Mouse (Mus musculus) liver, adult 2 months (tissue): ENCODE results near the gene Leng8. TPM values are rescaled to one million over a fixed set of nuclear protein-coding genes. Genes with fewer than 3 reads are reported as not detected.
A peak's percentile ranks its signal among the peaks of the same experiment; 100 is the strongest.

ENCODE experiments used
- DNase-seq: peaks from one replicate; pipeline ENCODE4 v3.0.0-alpha.2; 2011; ENCODE audit warnings: low read depth, low spot score; ENCODE audit errors: extremely low read depth
- H3K27ac ChIP-seq: fragments of 200-500 bp; replicated peaks from 2 replicates; pipeline ENCODE4 v1.5.1; 2012; ENCODE audit warnings: low read depth, mild to moderate bottlenecking, control low read depth, inconsistent platforms, low read length; ENCODE audit not compliant: insufficient read depth
- H3K27me3 ChIP-seq: fragments of 200-500 bp; 2 replicates; pipeline ENCODE4 v1.6.1; 2012; ENCODE audit warnings: mild to moderate bottlenecking, moderate library complexity, low read length, inconsistent platforms; ENCODE audit not compliant: control insufficient read depth, insufficient read depth
- H3K36me3 ChIP-seq: fragments of 200-500 bp; 2 replicates; pipeline ENCODE4 v1.6.1; 2012; ENCODE audit warnings: low read length, inconsistent platforms; ENCODE audit not compliant: control insufficient read depth, insufficient read depth
- H3K4me1 ChIP-seq: fragments of 200-500 bp; 2 replicates; pipeline ENCODE4 v1.6.1; 2011; ENCODE audit warnings: low read length; ENCODE audit not compliant: control insufficient read depth, insufficient read depth
- H3K4me3 ChIP-seq: fragments of 200-500 bp; 2 replicates; pipeline ENCODE4 v1.5.1; 2011; ENCODE audit warnings: low read depth, mild to moderate bottlenecking, control low read depth, low read length, moderate library complexity; ENCODE audit not compliant: insufficient read depth
- H3K79me2 ChIP-seq: fragments of 200-500 bp; 2 replicates; pipeline ENCODE4 v1.6.1; 2012; ENCODE audit warnings: inconsistent platforms, mild to moderate bottlenecking, low read length, moderate library complexity; ENCODE audit not compliant: control insufficient read depth, insufficient read depth
- H3K9ac ChIP-seq: fragments of 200-500 bp; 2 replicates; pipeline ENCODE4 v1.6.1; 2012; ENCODE audit warnings: low read depth, mild to moderate bottlenecking, control low read depth, inconsistent platforms, low read length
- CTCF ChIP-seq: fragments of 200-500 bp; IDR thresholded peaks from 2 replicates; pipeline ENCODE4 v1.5.1; 2011; ENCODE audit warnings: low read depth, low read length, control low read depth
- POLR2A ChIP-seq: fragments of 200-500 bp; IDR thresholded peaks from 2 replicates; pipeline ENCODE4 v1.6.1; 2011; ENCODE audit warnings: low read length, control low read depth; ENCODE audit not compliant: insufficient read depth; ENCODE audit errors: extremely low read depth
- WGBS: fragments of 180-500 bp; shearing (Covaris S2); methylation state at CpG from one replicate; pipeline ENCODE4 v1.1.7; 2018; 5-methylcytosine and 5-hydroxymethylcytosine counted together
- polyA plus RNA-seq: library from polyadenylated mRNA; depleted of rRNA; stranded (reverse); fragments of >200 nt; gene quantifications from 2 replicates; pipeline ENCODE4 v1.2.3, GENCODE M21; 2012
- total RNA-seq: library from RNA; depleted of rRNA; stranded (reverse); fragments of >200 nt; gene quantifications from 2 replicates; pipeline ENCODE4 v1.2.3, GENCODE M21; 2014

Gene Leng8
- total and polyA plus RNA-seq, 2 experiments = 36.1 to 148 TPM

- Histone ChIP-seq H3K4me1 (peaks cover 5% of the 10 kb centered on the region; the same call in 1 of the 2 replicates), H3K4me3 (no peak overlapping the region), H3K27me3 (no peaks in the 10 kb centered on the region), H3K9ac (no peak overlapping the region), H3K36me3 (peaks cover 52% of the 10 kb centered on the region), H3K79me2 (peaks cover 6% of the 10 kb centered on the region; the same call in 1 of the 2 replicates), H3K27ac (no peak overlapping the region)
- no peak for DNase-seq
- 94% methylated on average over 19 of the region's 19 CpGs for WGBS
- TF ChIP-seq CTCF = no peak
- TF ChIP-seq POLR2A = no peak
Observed at GRCm38 (mm10) chr7:4143506-4143905, 6.7 kb downstream of the Leng8 start.

GRCm38 (mm10) chr7:4144046-4144445 lies 7.2 kb downstream of the Leng8 start:
- peaks cover 7% of the 10 kb centered on the region; the same call in 1 of the 2 replicates for H3K4me1 ChIP-seq
- TF ChIP-seq CTCF = no peak
- TF ChIP-seq POLR2A = no peak
- H3K27ac ChIP-seq = no peak overlapping the region
- no peak overlapping the region for H3K9ac ChIP-seq
- H3K79me2 ChIP-seq = peaks cover 3% of the 10 kb centered on the region; the same call in 1 of the 2 replicates
- no peak overlapping the region for H3K4me3 ChIP-seq
- no peak for DNase-seq
- peaks cover 47% of the 10 kb centered on the region for H3K36me3 ChIP-seq
- WGBS = 95% methylated on average over 13 of the region's 13 CpGs
- H3K27me3 ChIP-seq = no peaks in the 10 kb centered on the region

GRCm38 (mm10) chr7:4144766-4145551 lies 8.1 kb downstream of the Leng8 start:
- Histone ChIP-seq H3K27ac (no peak overlapping the region), H3K4me3 (no peak overlapping the region), H3K36me3 (peaks cover 39% of the 10 kb centered on the region), H3K79me2 (0 out of 2 replicates have a peak, but pooled peaks cover 3% of the 10 kb centered on the region), H3K27me3 (no peaks in the 10 kb centered on the region), H3K4me1 (peaks cover 7% of the 10 kb centered on the region; the same call in 1 of the 2 replicates), H3K9ac (no peak overlapping the region)
- DNase-seq = no peak
- WGBS = 95% methylated on average over 20 of the region's 20 CpGs
- no peak for TF ChIP-seq CTCF
- no peak for TF ChIP-seq POLR2A

- TF ChIP-seq POLR2A = no peak
- TF ChIP-seq CTCF = peak; percentile 90
- 52% methylated on average over 6 of the region's 6 CpGs for WGBS
- Histone ChIP-seq H3K4me3 (no peak overlapping the region), H3K27me3 (no peaks in the 10 kb centered on the region), H3K27ac (no peak overlapping the region), H3K4me1 (peaks cover 7% of the 10 kb centered on the region; the same call in 1 of the 2 replicates), H3K36me3 (peaks cover 34% of the 10 kb centered on the region), H3K9ac (no peak overlapping the region), H3K79me2 (0 out of 2 replicates have a peak, but pooled peaks cover 3% of the 10 kb centered on the region)
- peak; percentile 52 for DNase-seq
Observed at GRCm38 (mm10) chr7:4145552-4146190, 8.8 kb downstream of the Leng8 start.

GRCm38 (mm10) chr7:4146241-4147180 lies 9.7 kb downstream of the Leng8 start:
- H3K36me3 ChIP-seq = peaks cover 27% of the 10 kb centered on the region
- no peak for DNase-seq

More at GRCm38 (mm10) chr7:4146241-4147180, 9.7 kb downstream of the Leng8 start:
- Histone ChIP-seq H3K4me1 (peaks cover 10% of the 10 kb centered on the region; the same call in 1 of the 2 replicates), H3K79me2 (0 out of 2 replicates have a peak, but pooled peaks cover 3% of the 10 kb centered on the region), H3K27ac (no peak overlapping the region), H3K27me3 (no peaks in the 10 kb centered on the region), H3K9ac (no peak overlapping the region), H3K4me3 (no peak overlapping the region)
- TF ChIP-seq POLR2A (no peak), CTCF (no peak)
- WGBS = 91% methylated on average over 23 of the region's 23 CpGs
